Mouse (Mus musculus) intestine, embryonic 16.5 days (tissue): ENCODE measurements around the gene Pcbp3. TPM values are rescaled to one million over a fixed set of nuclear protein-coding genes. Genes with fewer than 3 reads are reported as not detected.

Experiments used
- ATAC-seq: fragments of 200-750 bp; cut with Nextera tagmentation; 2 replicates; pipeline ENCODE4 v1.8.0; 2017; ENCODE audit warnings: moderate TSS enrichment, moderate library complexity
- H3K27ac ChIP-seq: fragments of 300-500 bp; sonication (generic); 2 replicates; pipeline ENCODE4 v1.5.1; 2014; ENCODE audit warnings: mild to moderate bottlenecking, low read length
- H3K27me3 ChIP-seq: fragments of 300-500 bp; sonication (generic); replicated peaks from 2 replicates; pipeline ENCODE4 v1.6.1; 2014; ENCODE audit warnings: low read length, control low read depth, mixed read lengths; ENCODE audit not compliant: control insufficient read depth, insufficient read depth
- H3K36me3 ChIP-seq: fragments of 300-500 bp; sonication (generic); 2 replicates; pipeline ENCODE4 v1.6.1; 2014; ENCODE audit warnings: low read length, control low read depth; ENCODE audit not compliant: control insufficient read depth, insufficient read depth
- H3K4me1 ChIP-seq: fragments of 300-500 bp; sonication (generic); 2 replicates; pipeline ENCODE4 v1.6.1; 2014; ENCODE audit warnings: low read length, control low read depth, mixed read lengths; ENCODE audit not compliant: control insufficient read depth, insufficient read depth
- H3K4me2 ChIP-seq: fragments of 300-500 bp; sonication (generic); 2 replicates; pipeline ENCODE4 v1.6.1; 2014; ENCODE audit warnings: low read depth, low read length, control low read depth
- H3K4me3 ChIP-seq: fragments of 300-500 bp; sonication (generic); 2 replicates; pipeline ENCODE4 v1.5.1; 2014; ENCODE audit warnings: mild to moderate bottlenecking, low read length
- H3K9ac ChIP-seq: fragments of 300-500 bp; sonication (generic); 2 replicates; pipeline ENCODE4 v1.6.1; 2014; ENCODE audit warnings: low read depth, low read length
- H3K9me3 ChIP-seq: fragments of 300-500 bp; sonication (generic); 2 replicates; pipeline ENCODE4 v1.6.1; 2016; ENCODE audit warnings: low read length, control low read depth; ENCODE audit not compliant: control insufficient read depth
- WGBS: fragments of 180-500 bp; shearing (Covaris S2); extraction: QIAGEN DNeasy Blood & Tissue Kit; methylation state at CpG from one replicate; pipeline ENCODE4 v1.1.7; 2014; 5-methylcytosine and 5-hydroxymethylcytosine counted together
- polyA plus RNA-seq: library from polyadenylated mRNA; unstranded; fragments of >200 nt; fragmentation: Nextera tagmentation; extraction: Ambion mirVana; gene quantifications from 2 replicates; pipeline ENCODE4 v1.2.1, GENCODE M21; 2015

Pcbp3 gene
- polyA plus RNA-seq, 1 experiment from 2014 or later = 44.1 TPM

GRCm38 (mm10) chr10:76816930-76817329, 144.8 kb downstream of the Pcbp3 start:
- no peaks in the 10 kb centered on the region for H3K4me1 ChIP-seq
- H3K4me3 ChIP-seq = no peak overlapping the region
- 65% methylated on average over 1 of the region's 1 CpGs for WGBS
- no peak overlapping the region for H3K9ac ChIP-seq
- ATAC-seq = no peak
- H3K36me3 ChIP-seq = no peaks in the 10 kb centered on the region
- no peaks in the 10 kb centered on the region for H3K9me3 ChIP-seq
- no peak overlapping the region for H3K4me2 ChIP-seq
- H3K27ac ChIP-seq = no peak overlapping the region
- H3K27me3 ChIP-seq = no peaks in the 10 kb centered on the region

GRCm38 (mm10) chr10:76816436-76816835, 145.3 kb downstream of the Pcbp3 start:
- no peaks in the 10 kb centered on the region for H3K27me3 ChIP-seq
- 61% methylated on average over 7 of the region's 7 CpGs for WGBS
- no peaks in the 10 kb centered on the region for H3K9me3 ChIP-seq
- H3K4me1 ChIP-seq = no peaks in the 10 kb centered on the region
- H3K4me2 ChIP-seq = no peak overlapping the region
- no peak overlapping the region for H3K9ac ChIP-seq
- ATAC-seq = no peak
- no peaks in the 10 kb centered on the region for H3K36me3 ChIP-seq
- H3K27ac ChIP-seq = no peak overlapping the region
- no peak overlapping the region for H3K4me3 ChIP-seq

- Histone ChIP-seq H3K36me3 (no peaks in the 10 kb centered on the region), H3K27me3 (no peaks in the 10 kb centered on the region), H3K4me2 (no peak overlapping the region), H3K27ac (no peak overlapping the region), H3K4me1 (no peaks in the 10 kb centered on the region), H3K4me3 (no peak overlapping the region), H3K9ac (no peak overlapping the region), H3K9me3 (no peaks in the 10 kb centered on the region)
- 70% methylated on average over 4 of the region's 4 CpGs for WGBS
- no peak for ATAC-seq
Measured at GRCm38 (mm10) chr10:76815481-76815880, 146.2 kb downstream of the Pcbp3 start.

GRCm38 (mm10) chr10:76814811-76815210, 146.9 kb downstream of the Pcbp3 start:
- no peaks in the 10 kb centered on the region for H3K4me1 ChIP-seq
- no peaks in the 10 kb centered on the region for H3K9me3 ChIP-seq
- WGBS = 86% methylated on average over 8 of the region's 8 CpGs
- H3K4me2 ChIP-seq = no peak overlapping the region
- H3K4me3 ChIP-seq = no peak overlapping the region
- no peaks in the 10 kb centered on the region for H3K36me3 ChIP-seq
- H3K9ac ChIP-seq = no peak overlapping the region
- no peaks in the 10 kb centered on the region for H3K27me3 ChIP-seq
- no peak overlapping the region for H3K27ac ChIP-seq
- no peak for ATAC-seq

GRCm38 (mm10) chr10:76809916-76810660, 151.6 kb downstream of the Pcbp3 start:
- no peaks in the 10 kb centered on the region for H3K36me3 ChIP-seq
- no peaks in the 10 kb centered on the region for H3K4me1 ChIP-seq

GRCm38 (mm10) chr10:76809439-76809838, 152.2 kb downstream of the Pcbp3 start:
- no peaks in the 10 kb centered on the region for H3K4me1 ChIP-seq
- no peak overlapping the region for H3K4me2 ChIP-seq
- H3K9me3 ChIP-seq = no peaks in the 10 kb centered on the region
- no peak for ATAC-seq
- no peak overlapping the region for H3K27ac ChIP-seq
- no peaks in the 10 kb centered on the region for H3K27me3 ChIP-seq
- no peak overlapping the region for H3K9ac ChIP-seq
- 86% methylated on average over 11 of the region's 11 CpGs for WGBS
- no peak overlapping the region for H3K4me3 ChIP-seq
- H3K36me3 ChIP-seq = no peaks in the 10 kb centered on the region

More at GRCm38 (mm10) chr10:76809916-76810660, 151.6 kb downstream of the Pcbp3 start:
- whole genome bisulfite sequencing = 60% methylated on average over 7 of the region's 7 CpGs
- no peak overlapping the region for H3K9ac ChIP-seq
- no peak overlapping the region for H3K27ac ChIP-seq
- H3K27me3 ChIP-seq = no peaks in the 10 kb centered on the region
- H3K9me3 ChIP-seq = no peaks in the 10 kb centered on the region
- no peak overlapping the region for H3K4me3 ChIP-seq
- H3K4me2 ChIP-seq = no peak overlapping the region
- ATAC-seq = no peak

- no peaks in the 10 kb centered on the region for H3K4me1 ChIP-seq
- WGBS = 79% methylated on average over 10 of the region's 10 CpGs
Measured at GRCm38 (mm10) chr10:76808446-76809400, 153.0 kb downstream of the Pcbp3 start.

GRCm38 (mm10) chr10:76802500-76802885, 159.2 kb downstream of the Pcbp3 start:
- Histone ChIP-seq H3K36me3 (no peaks in the 10 kb centered on the region; the same call in 1 of the 2 replicates), H3K4me1 (no peaks in the 10 kb centered on the region), H3K9me3 (no peaks in the 10 kb centered on the region), H3K4me2 (no peak overlapping the region), H3K27me3 (no peaks in the 10 kb centered on the region), H3K4me3 (no peak overlapping the region), H3K9ac (no peak overlapping the region), H3K27ac (no peak overlapping the region)
- WGBS = 86% methylated on average over 4 of the region's 4 CpGs
- no peak for ATAC-seq

More at GRCm38 (mm10) chr10:76808446-76809400, 153.0 kb downstream of the Pcbp3 start:
- Histone ChIP-seq H3K27me3 (no peaks in the 10 kb centered on the region), H3K9ac (no peak overlapping the region), H3K4me2 (no peak overlapping the region), H3K4me3 (no peak overlapping the region), H3K9me3 (no peaks in the 10 kb centered on the region), H3K27ac (no peak overlapping the region), H3K36me3 (no peaks in the 10 kb centered on the region)
- ATAC-seq = no peak

- 74% methylated on average over 6 of the region's 6 CpGs for WGBS
- Histone ChIP-seq H3K4me2 (no peak overlapping the region), H3K4me1 (no peaks in the 10 kb centered on the region), H3K27ac (no peak overlapping the region), H3K9me3 (no peaks in the 10 kb centered on the region), H3K36me3 (no peaks in the 10 kb centered on the region; the same call in 1 of the 2 replicates), H3K27me3 (no peaks in the 10 kb centered on the region), H3K4me3 (no peak overlapping the region), H3K9ac (no peak overlapping the region)
- no peak for ATAC-seq
Measured at GRCm38 (mm10) chr10:76801841-76802499, 159.7 kb downstream of the Pcbp3 start.
